24 mouse cellular contexts compared by ENCODE assay signal in genomic region chr6:5871581-5872298, GRCm38 (mm10).
DNase-seq lines count a peak whose midpoint lies in the region; ATAC-seq and TF ChIP-seq lines count a peak whose summit lies in the region.
"Had no signal": no experiment of that assay in that cellular context is flagged by ENCODE, and none has a peak within 500 bp of the region (broad histone marks: within the 10 kb centered on the region; RNA-seq: fewer than 3 reads in every experiment).

No protein-coding gene starts in this region.

- H3K4me3 ChIP-seq in embryonic facial prominence, embryonic 13.5 days = no peak overlapping the region
- no peak overlapping the region for H3K4me3 ChIP-seq in embryonic facial prominence, embryonic 10.5 days
- no peak overlapping the region for H3K4me3 ChIP-seq in heart, embryonic 15.5 days
- no peak overlapping the region for H3K4me3 ChIP-seq in limb, embryonic 14.5 days (replicated peaks; ENCODE audit: low read length)
- H3K4me3 ChIP-seq: forebrain, embryonic 12.5 days; hindbrain, embryonic 15.5 days; liver, embryonic 12.5 days had no signal

- H3K4me2 ChIP-seq in embryonic facial prominence, embryonic 13.5 days = no peak overlapping the region
- H3K4me2 ChIP-seq in heart, embryonic 15.5 days = peak overlapping the region; percentile 40
- H3K4me2 ChIP-seq in limb, embryonic 14.5 days (replicated peaks; ENCODE audit: low read depth, low read length, severe bottlenecking) = no peak overlapping the region; the same call in 1 of the 2 replicates
- H3K4me2 ChIP-seq: forebrain, embryonic 12.5 days; hindbrain, embryonic 15.5 days; liver, embryonic 12.5 days had no signal

- H3K36me3 ChIP-seq in embryonic facial prominence, embryonic 13.5 days = no peaks in the 10 kb centered on the region
- no peaks in the 10 kb centered on the region for H3K36me3 ChIP-seq in embryonic facial prominence, embryonic 10.5 days (replicated peaks)
- H3K36me3 ChIP-seq in heart, embryonic 15.5 days = no peaks in the 10 kb centered on the region
- no peaks in the 10 kb centered on the region for H3K36me3 ChIP-seq in limb, embryonic 14.5 days (ENCODE audit: control insufficient read depth, insufficient read depth, low read length)
- H3K36me3 ChIP-seq: forebrain, embryonic 12.5 days; hindbrain, embryonic 15.5 days; liver, embryonic 12.5 days had no signal

- DNase-seq in embryonic facial prominence, embryonic 10.5 days (ENCODE audit: low spot score) = no peak
- DNase-seq in heart, adult 9 months (ENCODE audit: low spot score in 2 of 2) = no peak
- peak; percentile 38 for DNase-seq in brain, adult 2 months (ENCODE audit: low read depth, low spot score)
- peak; percentile 32 for DNase-seq in limb, embryonic 14.5 days (ENCODE audit: low spot score)
- DNase-seq in lung, postnatal 14 days = no peak
- DNase-seq: adrenal gland, postnatal 10 days; cerebellum, adult 11-12 months; cerebellum, postnatal 14 days; embryo, embryonic 11 days; gastrocnemius, postnatal 25 days; heart, postnatal 10 days; kidney, adult 11 months; lung, adult 2 months; lung, postnatal 36 days; retina, postnatal 1 day; thymus, postnatal 25 days had no signal

- H3K4me1 ChIP-seq in embryonic facial prominence, embryonic 13.5 days = peaks cover 7% of the 10 kb centered on the region; the same call in 1 of the 2 replicates
- 0 out of 2 replicates have a peak, but pooled peaks cover 4% of the 10 kb centered on the region for H3K4me1 ChIP-seq in embryonic facial prominence, embryonic 10.5 days
- peaks cover 5% of the 10 kb centered on the region; the same call in 1 of the 2 replicates for H3K4me1 ChIP-seq in heart, embryonic 15.5 days (replicated peaks)
- H3K4me1 ChIP-seq in limb, embryonic 14.5 days (ENCODE audit: control insufficient read depth, insufficient read depth, low read length) = peaks cover 6% of the 10 kb centered on the region
- H3K4me1 ChIP-seq: forebrain, embryonic 12.5 days; hindbrain, embryonic 15.5 days; liver, embryonic 12.5 days had no signal

- WGBS in embryonic facial prominence, embryonic 13.5 days = 86% methylated on average over 15 of the region's 15 CpGs
- WGBS in embryonic facial prominence, embryonic 10.5 days = 86% methylated on average over 15 of the region's 15 CpGs
- 54% methylated on average over 15 of the region's 15 CpGs for WGBS in heart, embryonic 15.5 days
- WGBS in limb, embryonic 14.5 days = 53% methylated on average over 15 of the region's 15 CpGs

- no peak overlapping the region for H3K9ac ChIP-seq in embryonic facial prominence, embryonic 13.5 days
- H3K9ac ChIP-seq in heart, embryonic 15.5 days = no peak overlapping the region
- no peak overlapping the region for H3K9ac ChIP-seq in limb, embryonic 14.5 days (ENCODE audit: low read depth, low read length, severe bottlenecking)
- H3K9ac ChIP-seq: forebrain, embryonic 12.5 days; hindbrain, embryonic 15.5 days; liver, embryonic 12.5 days had no signal

- ATAC-seq in embryonic facial prominence, embryonic 13.5 days (ENCODE audit: insufficient number of reproducible peaks, insufficient read depth, low FRiP score, low TSS enrichment, low read depth) = no peak
- ATAC-seq in heart, embryonic 15.5 days (replicated peaks; ENCODE audit: insufficient number of reproducible peaks, insufficient read depth, low FRiP score, low read depth) = no peak; the same call in 1 of the 2 replicates
- peak; percentile 81 for ATAC-seq in limb, embryonic 14.5 days (ENCODE audit: low FRiP score, low read depth)
- ATAC-seq: CD4-positive, CD25-positive, alpha-beta regulatory T cell, adult 4 months; liver, embryonic 12.5 days; Patski had no signal

- no peaks in the 10 kb centered on the region for H3K9me3 ChIP-seq in embryonic facial prominence, embryonic 13.5 days
- H3K9me3 ChIP-seq in embryonic facial prominence, embryonic 10.5 days = no peaks in the 10 kb centered on the region
- H3K9me3 ChIP-seq in heart, embryonic 15.5 days (replicated peaks) = no peaks in the 10 kb centered on the region
- H3K9me3 ChIP-seq in limb, embryonic 14.5 days (ENCODE audit: control insufficient read depth, low read length) = no peaks in the 10 kb centered on the region
- H3K9me3 ChIP-seq: forebrain, embryonic 12.5 days; hindbrain, embryonic 15.5 days; liver, embryonic 12.5 days had no signal

- H3K27me3 ChIP-seq in embryonic facial prominence, embryonic 13.5 days = peaks cover 5% of the 10 kb centered on the region; the same call in 1 of the 2 replicates
- no peaks in the 10 kb centered on the region for H3K27me3 ChIP-seq in embryonic facial prominence, embryonic 10.5 days (replicated peaks; ENCODE audit: low read depth, poor library complexity, severe bottlenecking)
- H3K27me3 ChIP-seq in heart, embryonic 15.5 days = no peaks in the 10 kb centered on the region
- no peaks in the 10 kb centered on the region for H3K27me3 ChIP-seq in limb, embryonic 14.5 days (ENCODE audit: control insufficient read depth, insufficient read depth, low read length)
- H3K27me3 ChIP-seq: forebrain, embryonic 12.5 days; hindbrain, embryonic 15.5 days; liver, embryonic 12.5 days had no signal

- 0 out of 2 replicates have a peak overlapping the region, but pooled peaks have one; percentile 18 for H3K27ac ChIP-seq in embryonic facial prominence, embryonic 13.5 days
- H3K27ac ChIP-seq in embryonic facial prominence, embryonic 10.5 days (replicated peaks) = no peak overlapping the region
- no peak overlapping the region for H3K27ac ChIP-seq in heart, embryonic 15.5 days
- peak overlapping the region; percentile 72 for H3K27ac ChIP-seq in limb, embryonic 14.5 days (replicated peaks; ENCODE audit: low read depth, low read length)
- H3K27ac ChIP-seq: forebrain, embryonic 12.5 days; hindbrain, embryonic 15.5 days; kidney, postnatal 0 days; liver, embryonic 12.5 days had no signal

- TF ChIP-seq POLR2A in limb, embryonic 14.5 days (IDR thresholded peaks at IDR 0.05; ENCODE audit: borderline replicate concordance, extremely low read depth, insufficient read depth, insufficient read length) = no peak

Comparison
In these comparisons a context has a peak if more than half of its experiments do, and no peak if none do; other contexts are left out.
1. H3K27ac ChIP-seq: peak in embryonic facial prominence, embryonic 13.5 days (single experiment) and limb, embryonic 14.5 days (single experiment); none in embryonic facial prominence, embryonic 10.5 days (single experiment) and heart, embryonic 15.5 days (single experiment).
2. DNase-seq: peak in brain, adult 2 months (single experiment) and limb, embryonic 14.5 days (single experiment); none in embryonic facial prominence, embryonic 10.5 days (single experiment), heart, adult 9 months (0 of 2) and lung, postnatal 14 days (single experiment).